9 mouse cellular contexts compared by ENCODE assay signal in genomic region chr5:93091266-93091665, GRCm38 (mm10). TPM values are rescaled to one million over a fixed set of nuclear protein-coding genes. Genes with fewer than 3 reads are reported as not detected.
DNase-seq lines count a peak whose midpoint lies in the region; ATAC-seq and TF ChIP-seq lines count a peak whose summit lies in the region.
"Had no signal": no experiment of that assay in that cellular context is flagged by ENCODE, and none has a peak within 500 bp of the region (broad histone marks: within the 10 kb centered on the region; RNA-seq: fewer than 3 reads in every experiment).

No protein-coding gene starts in this region.

- TF ChIP-seq CTCF in thymus, adult 2 months (IDR thresholded peaks at IDR 0.05; ENCODE audit: borderline replicate concordance, control insufficient read depth, extremely low read depth, insufficient read depth, low read length, poor library complexity) = no peak

- WGBS in forebrain, embryonic 10.5 days = 84% methylated on average over 3 of the region's 3 CpGs
- 80% methylated on average over 3 of the region's 3 CpGs for WGBS in forebrain, embryonic 11.5 days
- WGBS in embryonic facial prominence, embryonic 10.5 days = 84% methylated on average over 3 of the region's 3 CpGs
- 54% methylated on average over 3 of the region's 3 CpGs for WGBS in hindbrain, embryonic 15.5 days
- whole genome bisulfite sequencing in midbrain, embryonic 11.5 days = 78% methylated on average over 3 of the region's 3 CpGs
- WGBS in thymus, adult 2 months = 89% methylated on average over 3 of the region's 3 CpGs

- H3K9me3 ChIP-seq in forebrain, embryonic 10.5 days = no peaks in the 10 kb centered on the region
- no peaks in the 10 kb centered on the region for H3K9me3 ChIP-seq in forebrain, embryonic 11.5 days (ENCODE audit: control insufficient read depth, low read length)
- no peaks in the 10 kb centered on the region for H3K9me3 ChIP-seq in embryonic facial prominence, embryonic 10.5 days
- no peaks in the 10 kb centered on the region for H3K9me3 ChIP-seq in hindbrain, embryonic 15.5 days
- no peaks in the 10 kb centered on the region for H3K9me3 ChIP-seq in midbrain, embryonic 11.5 days (ENCODE audit: control insufficient read depth, low read length)

- peak overlapping the region; percentile 94; the same call in 1 of the 2 replicates for H3K4me3 ChIP-seq in forebrain, embryonic 10.5 days
- H3K4me3 ChIP-seq in forebrain, embryonic 11.5 days (ENCODE audit: low read depth, low read length) = no peak overlapping the region
- H3K4me3 ChIP-seq in embryonic facial prominence, embryonic 10.5 days = peak overlapping the region; percentile 81
- H3K4me3 ChIP-seq in hindbrain, embryonic 15.5 days = peak overlapping the region; percentile 79; the same call in 1 of the 2 replicates
- H3K4me3 ChIP-seq in midbrain, embryonic 11.5 days (ENCODE audit: low read depth, low read length) = peak overlapping the region; percentile 87; the same call in 1 of the 2 replicates
- H3K4me3 ChIP-seq in thymus, adult 2 months (ENCODE audit: control insufficient read depth, insufficient read depth, low read length) = no peak overlapping the region

- no peak for TF ChIP-seq POLR2A in thymus, adult 2 months (IDR thresholded peaks at IDR 0.05; ENCODE audit: control insufficient read depth, extremely low read depth, insufficient read depth, low read length, poor library complexity)

- no peak for DNase-seq in forebrain, embryonic 10.5 days (ENCODE audit: extremely low spot score, low spot score)
- no peak for DNase-seq in forebrain, embryonic 11.5 days (ENCODE audit: low spot score)
- DNase-seq in embryonic facial prominence, embryonic 10.5 days (ENCODE audit: low spot score) = no peak
- DNase-seq in midbrain, embryonic 11.5 days (ENCODE audit: low spot score, missing footprints) = no peak
- DNase-seq in thymus, adult 2 months = no peak
- no peak for DNase-seq in testis, postnatal 14 days (ENCODE audit: low spot score)
- DNase-seq in embryo, embryonic 10 days (ENCODE audit: low spot score) = no peak
- DNase-seq: thymus, postnatal 14 days had no signal

- H3K36me3 ChIP-seq in forebrain, embryonic 10.5 days (replicated peaks) = 0 out of 2 replicates have a peak, but pooled peaks cover 2% of the 10 kb centered on the region
- no peaks in the 10 kb centered on the region for H3K36me3 ChIP-seq in forebrain, embryonic 11.5 days (ENCODE audit: control insufficient read depth, insufficient read depth, low read length)
- H3K36me3 ChIP-seq in embryonic facial prominence, embryonic 10.5 days (replicated peaks) = no peaks in the 10 kb centered on the region
- no peaks in the 10 kb centered on the region for H3K36me3 ChIP-seq in hindbrain, embryonic 15.5 days
- H3K36me3 ChIP-seq in midbrain, embryonic 11.5 days (ENCODE audit: control insufficient read depth, insufficient read depth, low read length) = no peaks in the 10 kb centered on the region
- no peaks in the 10 kb centered on the region for H3K36me3 ChIP-seq in thymus, adult 2 months (ENCODE audit: control insufficient read depth, insufficient read depth, low read length)

- H3K27ac ChIP-seq in forebrain, embryonic 10.5 days = no peak overlapping the region
- no peak overlapping the region for H3K27ac ChIP-seq in forebrain, embryonic 11.5 days (ENCODE audit: low read depth, low read length)
- H3K27ac ChIP-seq in embryonic facial prominence, embryonic 10.5 days (replicated peaks) = no peak overlapping the region
- no peak overlapping the region for H3K27ac ChIP-seq in hindbrain, embryonic 15.5 days (replicated peaks)
- no peak overlapping the region for H3K27ac ChIP-seq in midbrain, embryonic 11.5 days (ENCODE audit: low read depth, low read length)
- no peak overlapping the region for H3K27ac ChIP-seq in thymus, adult 2 months (ENCODE audit: control insufficient read depth, insufficient read depth, low read length)

- H3K4me2 ChIP-seq in forebrain, embryonic 11.5 days (ENCODE audit: low read depth, low read length, severe bottlenecking) = no peak overlapping the region
- H3K4me2 ChIP-seq in hindbrain, embryonic 15.5 days = peak overlapping the region; percentile 90
- H3K4me2 ChIP-seq in midbrain, embryonic 11.5 days = peak overlapping the region; percentile 97

- H3K4me1 ChIP-seq in forebrain, embryonic 10.5 days = peaks cover 37% of the 10 kb centered on the region
- peaks cover 2% of the 10 kb centered on the region for H3K4me1 ChIP-seq in forebrain, embryonic 11.5 days (replicated peaks; ENCODE audit: control insufficient read depth, insufficient read depth, low read length)
- peaks cover 44% of the 10 kb centered on the region for H3K4me1 ChIP-seq in embryonic facial prominence, embryonic 10.5 days
- peaks cover 36% of the 10 kb centered on the region for H3K4me1 ChIP-seq in hindbrain, embryonic 15.5 days (replicated peaks)
- peaks cover 27% of the 10 kb centered on the region for H3K4me1 ChIP-seq in midbrain, embryonic 11.5 days (ENCODE audit: control insufficient read depth, insufficient read depth, low read length)
- H3K4me1 ChIP-seq in thymus, adult 2 months (replicated peaks; ENCODE audit: control insufficient read depth, insufficient read depth, low read length) = peaks cover 16% of the 10 kb centered on the region

- no peak for ATAC-seq in forebrain, embryonic 11.5 days (replicated peaks; ENCODE audit: low FRiP score)
- ATAC-seq in hindbrain, embryonic 15.5 days (ENCODE audit: low FRiP score, low read depth) = no peak
- no peak for ATAC-seq in midbrain, embryonic 11.5 days (ENCODE audit: low FRiP score)

- H3K27me3 ChIP-seq in forebrain, embryonic 10.5 days (ENCODE audit: poor library complexity, severe bottlenecking) = no peaks in the 10 kb centered on the region
- H3K27me3 ChIP-seq in forebrain, embryonic 11.5 days (ENCODE audit: control insufficient read depth, insufficient read depth, low read length) = no peaks in the 10 kb centered on the region
- H3K27me3 ChIP-seq in embryonic facial prominence, embryonic 10.5 days (replicated peaks; ENCODE audit: low read depth, poor library complexity, severe bottlenecking) = no peaks in the 10 kb centered on the region
- H3K27me3 ChIP-seq in hindbrain, embryonic 15.5 days = no peaks in the 10 kb centered on the region
- H3K27me3 ChIP-seq in midbrain, embryonic 11.5 days (ENCODE audit: control insufficient read depth, insufficient read depth, low read length) = no peaks in the 10 kb centered on the region; the same call in 1 of the 2 replicates
- H3K27me3 ChIP-seq in thymus, adult 2 months (ENCODE audit: control insufficient read depth, insufficient read depth, low read length) = no peaks in the 10 kb centered on the region

- no peak overlapping the region for H3K9ac ChIP-seq in forebrain, embryonic 11.5 days (ENCODE audit: low read length)
- no peak overlapping the region for H3K9ac ChIP-seq in hindbrain, embryonic 15.5 days
- no peak overlapping the region for H3K9ac ChIP-seq in midbrain, embryonic 11.5 days (ENCODE audit: low read length)

RNA-seq across cellular contexts. Expression of gene Sept11, which starts 2.0 kb away (rescaled TPM):
- polyA plus RNA-seq in forebrain, embryonic 10.5 days (2016; fragmentation: Nextera tagmentation; extraction: Ambion mirVana) = 277 and 280 TPM in 2 replicates
- 288 and 296 TPM in 2 replicates for polyA plus RNA-seq in forebrain, embryonic 11.5 days (2014; fragmentation: Nextera tagmentation; extraction: Ambion mirVana)
- polyA plus RNA-seq in embryonic facial prominence, embryonic 10.5 days (2016; fragmentation: Nextera tagmentation; extraction: Ambion mirVana) = 294 and 297 TPM in 2 replicates
- 148 and 151 TPM in 2 replicates for polyA plus RNA-seq in hindbrain, embryonic 15.5 days (2015; fragmentation: Nextera tagmentation; extraction: Ambion mirVana)
- 251 and 269 TPM in 2 replicates for polyA plus RNA-seq in midbrain, embryonic 11.5 days (2014; fragmentation: Nextera tagmentation; extraction: Ambion mirVana)
- 39.0 and 48.9 TPM in 2 replicates for polyA plus RNA-seq in thymus, adult 2 months (2012; rRNA removed)

RNA-seq across cellular contexts. Expression of gene Sowahb, which starts 46.4 kb away (rescaled TPM):
- polyA plus RNA-seq in forebrain, embryonic 10.5 days (2016; fragmentation: Nextera tagmentation; extraction: Ambion mirVana) = 0.21 and 0.43 TPM in 2 replicates
- 0.16 and 0.63 TPM in 2 replicates for polyA plus RNA-seq in forebrain, embryonic 11.5 days (2014; fragmentation: Nextera tagmentation; extraction: Ambion mirVana)
- 0.78 and 0.85 TPM in 2 replicates for polyA plus RNA-seq in embryonic facial prominence, embryonic 10.5 days (2016; fragmentation: Nextera tagmentation; extraction: Ambion mirVana)
- 0.07 TPM in 1 of 2 replicates, not detected in the other for polyA plus RNA-seq in hindbrain, embryonic 15.5 days (2015; fragmentation: Nextera tagmentation; extraction: Ambion mirVana)
- 0.03 and 0.21 TPM in 2 replicates for polyA plus RNA-seq in midbrain, embryonic 11.5 days (2014; fragmentation: Nextera tagmentation; extraction: Ambion mirVana)
- 0.65 and 0.82 TPM in 2 replicates for polyA plus RNA-seq in thymus, adult 2 months (2012; rRNA removed)

Comparison
In these comparisons a context has a peak if more than half of its experiments do, and no peak if none do; other contexts are left out.
1. H3K4me3 ChIP-seq: peak in forebrain, embryonic 10.5 days (single experiment), embryonic facial prominence, embryonic 10.5 days (single experiment), hindbrain, embryonic 15.5 days (single experiment) and midbrain, embryonic 11.5 days (single experiment); none in forebrain, embryonic 11.5 days (single experiment) and thymus, adult 2 months (single experiment).